9 mouse cellular contexts compared by ENCODE assay signal in the genomic region with DNA sequence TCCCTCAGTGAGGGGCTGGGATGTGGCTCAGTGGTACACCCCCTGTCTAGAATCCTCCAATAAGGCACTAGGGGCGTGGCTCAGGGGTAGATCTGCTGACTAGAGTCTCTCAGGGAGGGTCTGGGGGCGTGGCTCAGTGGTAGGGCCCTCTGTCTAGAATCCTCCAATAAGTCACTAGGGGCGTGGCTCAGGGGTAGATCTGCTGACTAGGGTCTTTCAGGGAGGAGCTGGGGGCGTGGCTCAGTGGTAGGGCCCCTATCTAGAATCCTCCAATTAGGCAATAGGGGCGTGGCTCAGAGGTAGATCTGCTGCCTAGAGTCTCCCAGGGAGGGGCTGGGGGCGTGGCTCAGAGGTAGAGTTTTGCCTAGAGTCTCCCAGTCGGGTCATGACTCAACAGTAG. TPM values are rescaled to one million over a fixed set of nuclear protein-coding genes. Genes with fewer than 3 reads are reported as not detected.
DNase-seq lines count a peak whose midpoint lies in the region; ATAC-seq lines count a peak whose summit lies in the region.
"Had no signal": no experiment of that assay in that cellular context is flagged by ENCODE, and none has a peak within 500 bp of the region (broad histone marks: within the 10 kb centered on the region; RNA-seq: fewer than 3 reads in every experiment).

No protein-coding gene starts in this region.

- no peak overlapping the region for H3K4me2 ChIP-seq in lung, embryonic 15.5 days
- no peak overlapping the region for H3K4me2 ChIP-seq in hindbrain, embryonic 13.5 days
- H3K4me2 ChIP-seq in midbrain, embryonic 14.5 days (ENCODE audit: low read length): no peak overlapping the region
- H3K4me2 ChIP-seq: embryonic facial prominence, embryonic 13.5 days had no signal

- no peaks in the 10 kb centered on the region for H3K9me3 ChIP-seq in lung, embryonic 15.5 days
- H3K9me3 ChIP-seq in hindbrain, embryonic 13.5 days: no peaks in the 10 kb centered on the region
- H3K9me3 ChIP-seq in midbrain, embryonic 14.5 days (ENCODE audit: control insufficient read depth, low read length): no peaks in the 10 kb centered on the region
- H3K9me3 ChIP-seq: embryonic facial prominence, embryonic 13.5 days had no signal

- no peak overlapping the region for H3K9ac ChIP-seq in lung, embryonic 15.5 days
- no peak overlapping the region for H3K9ac ChIP-seq in hindbrain, embryonic 13.5 days
- H3K9ac ChIP-seq in midbrain, embryonic 14.5 days (replicated peaks; ENCODE audit: low read length): no peak overlapping the region
- H3K9ac ChIP-seq: embryonic facial prominence, embryonic 13.5 days had no signal

- no peak overlapping the region for H3K4me3 ChIP-seq in lung, embryonic 15.5 days
- no peak overlapping the region for H3K4me3 ChIP-seq in hindbrain, embryonic 13.5 days
- no peak overlapping the region for H3K4me3 ChIP-seq in midbrain, embryonic 14.5 days (replicated peaks; ENCODE audit: low read depth, low read length)
- H3K4me3 ChIP-seq: embryonic facial prominence, embryonic 13.5 days had no signal

- peaks cover 56% of the 10 kb centered on the region for H3K27me3 ChIP-seq in lung, embryonic 15.5 days
- H3K27me3 ChIP-seq in hindbrain, embryonic 13.5 days: no peaks in the 10 kb centered on the region
- H3K27me3 ChIP-seq in midbrain, embryonic 14.5 days (ENCODE audit: control insufficient read depth, insufficient read depth, low read length): no peaks in the 10 kb centered on the region

- 3% methylated on average over 7 of the region's 7 CpGs for WGBS in lung, embryonic 15.5 days
- WGBS in hindbrain, embryonic 13.5 days: 5% methylated on average over 7 of the region's 7 CpGs
- 9% methylated on average over 7 of the region's 7 CpGs for WGBS in midbrain, embryonic 14.5 days

- H3K27ac ChIP-seq in lung, embryonic 15.5 days: no peak overlapping the region
- H3K27ac ChIP-seq in hindbrain, embryonic 13.5 days: peak overlapping the region; percentile 100
- 0 out of 2 replicates have a peak overlapping the region, but pooled peaks have one; percentile 26 for H3K27ac ChIP-seq in midbrain, embryonic 14.5 days (replicated peaks; ENCODE audit: low read depth, low read length)
- H3K27ac ChIP-seq: embryonic facial prominence, embryonic 13.5 days had no signal

- H3K36me3 ChIP-seq in lung, embryonic 15.5 days: no peaks in the 10 kb centered on the region
- peaks cover 10% of the 10 kb centered on the region for H3K36me3 ChIP-seq in hindbrain, embryonic 13.5 days
- H3K36me3 ChIP-seq in midbrain, embryonic 14.5 days (ENCODE audit: control insufficient read depth, insufficient read depth, low read length): 0 out of 2 replicates have a peak, but pooled peaks cover 9% of the 10 kb centered on the region
- H3K36me3 ChIP-seq: embryonic facial prominence, embryonic 13.5 days had no signal

- no peak for DNase-seq in lung, postnatal 25 days (ENCODE audit: low spot score)
- peak; percentile 72 for DNase-seq in c-Kit-positive CD71-positive TER-119-positive erythroid progenitor cells, embryonic 14.5 days (ENCODE audit: low spot score)
- DNase-seq in midbrain, embryonic 14.5 days: peak; percentile 73
- no peak for DNase-seq in ovary, postnatal 36 days (ENCODE audit: low spot score)
- no peak for DNase-seq in natural killer cell, adult 2 months (ENCODE audit: low spot score in 2 of 2)
- no peak for DNase-seq in urinary bladder, adult 2 months (ENCODE audit: low spot score)

- peaks cover 7% of the 10 kb centered on the region; the same call in 1 of the 2 replicates for H3K4me1 ChIP-seq in lung, embryonic 15.5 days
- peaks cover 62% of the 10 kb centered on the region for H3K4me1 ChIP-seq in hindbrain, embryonic 13.5 days (replicated peaks)
- H3K4me1 ChIP-seq in midbrain, embryonic 14.5 days (ENCODE audit: control insufficient read depth, insufficient read depth, low read length): peaks cover 31% of the 10 kb centered on the region

- peak; percentile 52; the same call in 1 of the 2 replicates for ATAC-seq in lung, embryonic 15.5 days (ENCODE audit: borderline replicate concordance, extremely low read depth, low FRiP score, low TSS enrichment)
- ATAC-seq in hindbrain, embryonic 13.5 days (ENCODE audit: low FRiP score): peak; percentile 18; the same call in 1 of the 2 replicates
- peak; percentile 4; the same call in 1 of the 2 replicates for ATAC-seq in midbrain, embryonic 14.5 days (ENCODE audit: low FRiP score, low TSS enrichment)

RNA-seq across cellular contexts. Expression of gene Lrrc4b, which starts 4.6 kb away (rescaled TPM):
- polyA plus RNA-seq in lung, embryonic 15.5 days (2015; fragmentation: Nextera tagmentation; extraction: Ambion mirVana): 0.88 and 0.98 TPM in 2 replicates
- polyA plus RNA-seq in hindbrain, embryonic 13.5 days (2015; fragmentation: Nextera tagmentation; extraction: Ambion mirVana): 14.6 and 15.6 TPM in 2 replicates
- polyA plus RNA-seq in midbrain, embryonic 14.5 days (2014; fragmentation: Nextera tagmentation; extraction: Ambion mirVana): 28.4 and 39.0 TPM in 2 replicates
- 1.7 and 2.3 TPM in 2 replicates for polyA plus RNA-seq in urinary bladder, adult 2 months (2012; rRNA removed)

RNA-seq across cellular contexts. Expression of gene Aspdh, which starts 31.8 kb away (rescaled TPM):
- 0.62 and 0.88 TPM in 2 replicates for polyA plus RNA-seq in lung, embryonic 15.5 days (2015; fragmentation: Nextera tagmentation; extraction: Ambion mirVana)
- 5.6 and 6.5 TPM in 2 replicates for polyA plus RNA-seq in hindbrain, embryonic 13.5 days (2015; fragmentation: Nextera tagmentation; extraction: Ambion mirVana)
- 8.6 and 8.9 TPM in 2 replicates for polyA plus RNA-seq in midbrain, embryonic 14.5 days (2014; fragmentation: Nextera tagmentation; extraction: Ambion mirVana)
- polyA plus RNA-seq in urinary bladder, adult 2 months (2012; rRNA removed): 0.10 and 0.22 TPM in 2 replicates

RNA-seq across cellular contexts. Expression of gene Josd2, which starts 34.4 kb away (rescaled TPM):
- 109 and 111 TPM in 2 replicates for polyA plus RNA-seq in lung, embryonic 15.5 days (2015; fragmentation: Nextera tagmentation; extraction: Ambion mirVana)
- polyA plus RNA-seq in hindbrain, embryonic 13.5 days (2015; fragmentation: Nextera tagmentation; extraction: Ambion mirVana): 45.8 and 46.2 TPM in 2 replicates
- 27.9 and 32.5 TPM in 2 replicates for polyA plus RNA-seq in midbrain, embryonic 14.5 days (2014; fragmentation: Nextera tagmentation; extraction: Ambion mirVana)
- polyA plus RNA-seq in urinary bladder, adult 2 months (2012; rRNA removed): 85.0 and 110 TPM in 2 replicates

RNA-seq across cellular contexts. Expression of gene 1700008O03Rik, which starts 47.8 kb away (rescaled TPM):
- 1.1 and 1.4 TPM in 2 replicates for polyA plus RNA-seq in lung, embryonic 15.5 days (2015; fragmentation: Nextera tagmentation; extraction: Ambion mirVana)
- 1.8 and 2.4 TPM in 2 replicates for polyA plus RNA-seq in hindbrain, embryonic 13.5 days (2015; fragmentation: Nextera tagmentation; extraction: Ambion mirVana)
- 1.7 and 1.9 TPM in 2 replicates for polyA plus RNA-seq in midbrain, embryonic 14.5 days (2014; fragmentation: Nextera tagmentation; extraction: Ambion mirVana)
- 1.4 and 1.5 TPM in 2 replicates for polyA plus RNA-seq in urinary bladder, adult 2 months (2012; rRNA removed)

RNA-seq across cellular contexts. Expression of gene Syt3, which starts 49.5 kb away (rescaled TPM):
- 2.1 and 2.3 TPM in 2 replicates for polyA plus RNA-seq in lung, embryonic 15.5 days (2015; fragmentation: Nextera tagmentation; extraction: Ambion mirVana)
- polyA plus RNA-seq in hindbrain, embryonic 13.5 days (2015; fragmentation: Nextera tagmentation; extraction: Ambion mirVana): 26.1 and 27.7 TPM in 2 replicates
- 39.5 and 48.5 TPM in 2 replicates for polyA plus RNA-seq in midbrain, embryonic 14.5 days (2014; fragmentation: Nextera tagmentation; extraction: Ambion mirVana)
- 4.1 and 4.3 TPM in 2 replicates for polyA plus RNA-seq in urinary bladder, adult 2 months (2012; rRNA removed)

Comparison
In these comparisons a context has a peak if more than half of its experiments do, and no peak if none do; other contexts are left out.
1. DNase-seq: peak in c-Kit-positive CD71-positive TER-119-positive erythroid progenitor cells, embryonic 14.5 days (single experiment) and midbrain, embryonic 14.5 days (single experiment); none in lung, postnatal 25 days (single experiment), ovary, postnatal 36 days (single experiment), natural killer cell, adult 2 months (0 of 2) and urinary bladder, adult 2 months (single experiment).
2. Peak in every context shown above with its lines, with median percentiles within 50 percentile points of each other: ATAC-seq.